Mouse (Mus musculus): ENCODE data around the gene Cic. TPM values are rescaled to one million over a fixed set of nuclear protein-coding genes. Genes with fewer than 3 reads are reported as not detected.
"Not testable (repeated sequence)": the region's sequence is repeated elsewhere in the genome, so short reads cannot be mapped to it uniquely, and the experiment has no call there.

Gene Cic
- polyA plus RNA-seq, 1 experiment from 2014 or later = 33.3 TPM

DNA sequence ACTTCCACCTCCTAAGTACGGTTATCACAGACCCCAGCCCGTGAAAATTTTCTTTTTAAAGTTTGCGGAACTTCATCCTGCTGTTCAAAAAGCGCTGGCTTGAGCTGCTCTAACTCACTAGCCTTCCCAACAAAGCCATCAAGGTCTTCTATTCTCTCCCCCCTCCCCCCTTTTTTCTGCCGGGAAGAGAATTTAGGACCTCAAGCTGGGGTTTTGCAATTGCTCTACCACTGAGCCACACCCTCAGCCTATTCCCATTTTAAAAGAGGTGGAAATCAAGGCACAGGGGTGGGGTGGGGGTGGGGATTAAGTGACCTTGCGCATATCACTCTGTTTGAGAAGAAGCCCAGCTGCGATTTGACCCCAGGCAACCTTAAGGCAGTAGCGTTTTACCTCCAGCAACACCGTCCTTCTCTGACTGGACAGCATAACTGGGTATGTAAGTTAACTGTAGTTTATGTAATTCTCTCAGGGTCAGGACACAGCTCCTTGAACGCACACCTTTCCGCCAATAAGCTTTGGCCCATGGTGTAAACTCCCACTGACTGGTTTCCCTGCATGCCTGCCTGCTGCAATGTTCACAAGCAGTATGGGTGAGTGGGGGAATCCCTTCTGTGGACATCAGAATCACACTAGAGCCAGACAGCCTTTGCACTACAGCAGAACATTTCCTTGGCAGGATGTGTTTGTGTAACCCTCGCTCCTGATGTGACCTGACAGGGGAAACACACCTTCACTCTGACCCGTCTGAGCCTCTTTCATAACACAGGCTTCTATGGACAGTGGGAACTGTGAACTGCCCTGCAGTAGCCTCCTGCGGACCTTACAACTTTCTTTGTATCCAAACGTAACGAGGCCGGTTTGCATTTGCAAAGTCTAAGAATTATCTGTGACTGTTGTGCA lies 3.3 kb upstream of the Cic start:
- H3K27me3 ChIP-seq (replicated peaks) = no peaks in the 10 kb centered on the region
- H3K4me1 ChIP-seq = peaks cover 12% of the 10 kb centered on the region
- WGBS = 24% methylated on average over 17 of the region's 17 CpGs
- H3K27ac ChIP-seq (replicated peaks) = no peak overlapping the region
- ATAC-seq (ENCODE audit: low FRiP score) = no peak
- no peaks in the 10 kb centered on the region for H3K36me3 ChIP-seq
- H3K4me3 ChIP-seq (replicated peaks) = no peak overlapping the region
- no peak overlapping the region for H3K9ac ChIP-seq (replicated peaks)
- H3K4me2 ChIP-seq = no peak overlapping the region
- no peaks in the 10 kb centered on the region for H3K9me3 ChIP-seq (replicated peaks)

DNA sequence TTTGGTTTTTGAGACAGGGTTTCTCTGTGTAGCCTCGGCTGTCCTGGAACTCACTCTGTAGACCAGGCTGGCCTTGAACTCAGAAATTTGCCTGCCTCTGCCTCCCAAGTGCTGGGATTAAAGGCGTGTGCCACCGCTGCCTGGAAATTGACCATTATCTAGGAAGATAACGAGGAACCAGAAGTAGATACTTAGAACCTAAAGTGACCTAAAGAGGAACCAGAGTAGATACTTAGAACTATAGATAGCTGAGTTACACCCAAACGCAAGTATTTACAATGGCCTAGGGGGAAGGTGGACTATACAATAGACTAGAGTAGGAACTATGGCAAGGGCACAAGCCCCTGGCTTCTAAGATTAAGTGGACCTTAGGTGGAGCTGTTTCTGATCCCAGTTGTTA lies 1.8 kb upstream of the Cic start:
- 89% methylated on average over 5 of the region's 5 CpGs for WGBS
- not testable (repeated sequence) for ATAC-seq (ENCODE audit: low FRiP score); H3K27ac ChIP-seq (replicated peaks)

DNA sequence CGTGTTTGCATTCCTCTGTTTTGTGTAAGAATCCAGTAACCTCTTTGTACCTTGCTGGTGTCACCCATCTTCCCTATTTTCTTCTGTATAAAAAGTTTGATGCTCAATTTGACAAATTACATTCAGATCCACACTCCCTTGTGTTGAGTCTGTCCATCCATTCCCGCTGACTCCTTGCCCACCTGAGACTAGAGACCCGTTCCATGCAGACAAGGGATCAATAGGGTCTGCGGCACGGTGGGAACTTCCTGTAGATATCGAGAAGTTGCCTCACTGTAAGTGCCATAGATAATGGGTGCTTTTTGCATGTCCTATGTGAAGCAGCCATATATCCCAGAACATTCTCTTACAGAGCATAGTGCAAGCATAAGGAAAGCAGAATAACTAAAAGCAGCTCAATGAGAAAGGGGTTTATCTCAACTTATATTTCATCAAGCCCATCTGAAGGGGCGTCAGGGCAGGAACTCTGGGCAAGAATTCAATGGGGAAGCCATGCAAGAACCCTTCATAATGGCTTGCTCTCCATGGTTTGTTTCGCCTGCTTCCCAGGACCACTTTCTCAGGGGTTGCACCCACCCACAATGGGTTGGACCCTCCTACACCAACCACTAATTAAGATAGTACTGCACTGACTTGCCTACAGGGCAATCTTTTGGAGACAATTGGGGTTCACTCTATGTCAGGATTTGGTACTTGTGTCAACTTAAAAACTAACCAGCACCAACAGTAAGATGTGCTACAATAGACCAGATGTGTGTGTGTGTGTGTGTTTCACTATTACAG lies 1.1 kb upstream of the Cic start:
- Histone ChIP-seq H3K27ac (replicated peaks) (no peak overlapping the region), H3K4me2 (peak overlapping the region; percentile 86), H3K4me3 (replicated peaks) (peak overlapping the region; percentile 69), H3K9me3 (replicated peaks) (no peaks in the 10 kb centered on the region), H3K4me1 (peaks cover 32% of the 10 kb centered on the region), H3K9ac (replicated peaks) (0 out of 2 replicates have a peak overlapping the region, but pooled peaks have one; percentile 37), H3K27me3 (replicated peaks) (no peaks in the 10 kb centered on the region), H3K36me3 (0 out of 2 replicates have a peak, but pooled peaks cover 3% of the 10 kb centered on the region)
- no peak for ATAC-seq (ENCODE audit: low FRiP score)
- 94% methylated on average over 8 of the region's 8 CpGs for WGBS

More for the DNA sequence above, 1.8 kb upstream of the Cic start:
- not testable (repeated sequence) for H3K36me3 ChIP-seq; H3K4me3 ChIP-seq (replicated peaks); H3K9me3 ChIP-seq (replicated peaks); H3K4me2 ChIP-seq; H3K27me3 ChIP-seq (replicated peaks); H3K9ac ChIP-seq (replicated peaks)
- peaks cover 26% of the 10 kb centered on the region for H3K4me1 ChIP-seq

DNA sequence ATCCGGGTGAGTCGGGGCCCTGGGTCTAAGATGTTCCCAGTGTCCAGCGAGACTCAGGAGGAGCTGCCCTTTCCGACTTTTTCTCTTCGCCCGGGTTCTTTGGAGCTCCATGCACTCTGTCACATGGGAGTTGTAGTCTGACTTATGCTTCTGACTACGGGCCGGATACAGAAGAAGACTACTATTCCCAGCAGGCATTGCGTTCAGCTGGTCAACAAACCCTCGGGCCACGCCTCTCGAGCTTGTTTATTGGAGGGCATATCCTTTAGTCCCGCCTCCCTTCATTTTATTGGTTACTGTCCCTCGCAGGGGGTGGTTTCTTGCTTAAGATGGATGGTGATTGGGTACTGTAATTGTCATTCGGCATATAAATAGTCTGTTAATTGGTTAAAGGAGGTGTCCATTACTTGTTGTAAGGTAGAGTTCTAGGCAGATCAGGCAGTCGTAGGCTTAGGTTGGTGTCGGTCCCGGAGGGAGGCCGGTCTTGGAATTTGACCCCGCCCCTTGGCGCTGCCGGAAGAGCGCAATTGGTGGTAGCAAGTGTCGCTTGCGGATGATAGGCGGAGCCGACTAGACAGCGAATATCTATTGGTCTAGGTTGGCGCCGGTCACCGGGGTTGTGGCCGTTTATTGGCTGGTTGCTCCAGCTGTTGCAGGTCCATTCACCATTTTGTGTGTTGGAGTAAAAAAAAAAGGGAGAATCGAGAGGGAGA lies 403 bp downstream of the Cic start:
- Histone ChIP-seq H3K9me3 (replicated peaks) (no peaks in the 10 kb centered on the region), H3K9ac (replicated peaks) (peak overlapping the region; percentile 78), H3K27me3 (replicated peaks) (no peaks in the 10 kb centered on the region), H3K4me2 (peak overlapping the region; percentile 86), H3K36me3 (peaks cover 18% of the 10 kb centered on the region), H3K4me1 (peaks cover 32% of the 10 kb centered on the region), H3K4me3 (replicated peaks) (peak overlapping the region; percentile 69), H3K27ac (replicated peaks) (peak overlapping the region; percentile 97)
- under 1% methylated on average over 33 of the region's 33 CpGs for WGBS
- ATAC-seq (ENCODE audit: low FRiP score) = peak; percentile 95

DNA sequence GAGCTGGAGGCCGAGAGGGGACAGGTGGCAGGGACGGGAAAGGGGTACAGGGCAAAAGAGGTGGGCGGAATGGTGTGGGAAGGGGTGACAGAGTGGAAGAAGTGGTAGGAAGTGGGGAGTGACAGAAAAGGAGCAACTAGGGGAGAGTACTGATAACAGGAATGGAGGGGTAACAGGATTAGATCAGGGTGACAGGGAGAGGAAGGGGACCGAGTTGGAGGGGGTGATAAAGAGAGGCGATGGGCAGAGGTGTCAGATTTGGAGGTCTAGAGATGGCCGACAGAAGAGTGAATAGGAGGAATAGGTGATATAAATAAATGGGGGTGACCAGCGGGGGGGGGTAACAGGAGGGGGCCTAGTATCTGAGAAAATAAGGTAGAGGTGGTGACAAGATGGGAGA lies 1.1 kb downstream of the Cic start:
- H3K27ac ChIP-seq (replicated peaks) = peak overlapping the region; percentile 90
- H3K9me3 ChIP-seq (replicated peaks) = no peaks in the 10 kb centered on the region
- peaks cover 38% of the 10 kb centered on the region for H3K4me1 ChIP-seq
- H3K27me3 ChIP-seq (replicated peaks) = no peaks in the 10 kb centered on the region
- H3K4me3 ChIP-seq (replicated peaks) = peak overlapping the region; percentile 69
- peaks cover 25% of the 10 kb centered on the region for H3K36me3 ChIP-seq
- no peak for ATAC-seq (ENCODE audit: low FRiP score)
- peak overlapping the region; percentile 78 for H3K9ac ChIP-seq (replicated peaks)
- WGBS = 5% methylated on average over 7 of the region's 7 CpGs
- peak overlapping the region; percentile 86 for H3K4me2 ChIP-seq

DNA sequence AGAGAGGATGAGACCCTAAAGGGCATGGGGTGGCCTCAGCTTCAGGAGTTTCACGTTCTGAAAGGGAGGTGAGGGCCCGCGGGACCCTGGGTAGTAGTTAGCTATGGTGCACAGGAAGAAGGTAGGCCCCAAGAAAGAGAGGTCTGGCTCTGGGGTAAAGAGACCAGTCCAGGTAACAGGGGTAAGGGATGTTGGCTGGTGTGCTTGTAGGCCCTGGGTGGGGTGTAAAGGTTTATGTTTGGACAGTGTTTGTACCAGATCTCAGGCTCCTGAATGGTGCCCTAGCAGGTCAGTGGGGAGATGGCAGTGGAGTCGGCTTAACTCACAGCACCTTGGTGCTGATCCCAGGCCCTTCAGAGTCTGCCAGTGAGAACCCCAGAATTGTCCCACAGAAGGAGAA lies 1.5 kb downstream of the Cic start:
- H3K4me1 ChIP-seq = peaks cover 42% of the 10 kb centered on the region
- no peaks in the 10 kb centered on the region for H3K27me3 ChIP-seq (replicated peaks)
- WGBS = 52% methylated on average over 4 of the region's 4 CpGs
- peak overlapping the region; percentile 78 for H3K9ac ChIP-seq (replicated peaks)
- peak overlapping the region; percentile 86 for H3K4me2 ChIP-seq
- peak overlapping the region; percentile 69 for H3K4me3 ChIP-seq (replicated peaks)
- H3K9me3 ChIP-seq (replicated peaks) = no peaks in the 10 kb centered on the region
- H3K27ac ChIP-seq (replicated peaks) = peak overlapping the region; percentile 90
- no peak for ATAC-seq (ENCODE audit: low FRiP score)
- H3K36me3 ChIP-seq = peaks cover 26% of the 10 kb centered on the region

DNA sequence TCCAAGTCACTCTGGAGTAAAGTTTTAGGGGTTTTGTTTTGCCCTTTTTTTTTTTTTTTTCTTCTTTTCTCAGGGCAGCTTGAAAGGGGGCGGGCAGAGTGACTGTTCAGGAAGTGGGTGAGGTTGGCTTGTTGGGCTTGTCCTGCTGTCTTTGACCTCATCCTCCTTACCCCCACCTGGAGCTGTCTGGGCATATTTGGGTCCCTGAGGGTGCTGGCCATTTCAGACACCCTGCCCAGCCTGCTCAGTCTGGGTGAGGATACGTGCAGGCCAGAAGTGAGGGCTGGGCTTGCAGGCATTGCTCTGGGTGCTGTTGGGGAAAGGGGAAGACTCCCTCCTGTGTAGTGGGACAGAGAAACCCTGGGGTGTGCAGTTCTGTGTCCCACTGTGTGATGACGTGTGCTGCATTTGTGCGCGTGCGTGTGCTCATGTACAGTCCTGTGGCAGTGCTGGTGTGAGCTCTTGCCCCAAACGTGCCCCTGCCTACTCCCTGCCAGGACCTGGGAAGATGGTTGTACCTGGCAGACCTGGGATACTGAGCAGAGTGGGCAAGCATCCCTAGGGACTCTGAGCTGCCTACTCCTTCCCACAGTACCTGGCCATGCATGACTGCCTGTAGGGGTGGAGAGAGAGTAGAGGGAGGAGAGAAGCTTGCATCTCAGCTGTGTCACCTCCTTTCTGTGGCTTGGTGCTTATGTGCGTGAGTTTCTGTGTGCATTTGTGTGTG lies 2.2 kb downstream of the Cic start:
- Histone ChIP-seq H3K27me3 (replicated peaks) (no peaks in the 10 kb centered on the region), H3K4me2 (peak overlapping the region; percentile 86), H3K4me3 (replicated peaks) (peak overlapping the region; percentile 69; the same call in 1 of the 2 replicates), H3K9ac (replicated peaks) (peak overlapping the region; percentile 78), H3K27ac (replicated peaks) (no peak overlapping the region), H3K36me3 (peaks cover 26% of the 10 kb centered on the region), H3K4me1 (peaks cover 49% of the 10 kb centered on the region), H3K9me3 (replicated peaks) (no peaks in the 10 kb centered on the region)
- WGBS = 85% methylated on average over 8 of the region's 8 CpGs
- ATAC-seq (ENCODE audit: low FRiP score) = no peak

DNA sequence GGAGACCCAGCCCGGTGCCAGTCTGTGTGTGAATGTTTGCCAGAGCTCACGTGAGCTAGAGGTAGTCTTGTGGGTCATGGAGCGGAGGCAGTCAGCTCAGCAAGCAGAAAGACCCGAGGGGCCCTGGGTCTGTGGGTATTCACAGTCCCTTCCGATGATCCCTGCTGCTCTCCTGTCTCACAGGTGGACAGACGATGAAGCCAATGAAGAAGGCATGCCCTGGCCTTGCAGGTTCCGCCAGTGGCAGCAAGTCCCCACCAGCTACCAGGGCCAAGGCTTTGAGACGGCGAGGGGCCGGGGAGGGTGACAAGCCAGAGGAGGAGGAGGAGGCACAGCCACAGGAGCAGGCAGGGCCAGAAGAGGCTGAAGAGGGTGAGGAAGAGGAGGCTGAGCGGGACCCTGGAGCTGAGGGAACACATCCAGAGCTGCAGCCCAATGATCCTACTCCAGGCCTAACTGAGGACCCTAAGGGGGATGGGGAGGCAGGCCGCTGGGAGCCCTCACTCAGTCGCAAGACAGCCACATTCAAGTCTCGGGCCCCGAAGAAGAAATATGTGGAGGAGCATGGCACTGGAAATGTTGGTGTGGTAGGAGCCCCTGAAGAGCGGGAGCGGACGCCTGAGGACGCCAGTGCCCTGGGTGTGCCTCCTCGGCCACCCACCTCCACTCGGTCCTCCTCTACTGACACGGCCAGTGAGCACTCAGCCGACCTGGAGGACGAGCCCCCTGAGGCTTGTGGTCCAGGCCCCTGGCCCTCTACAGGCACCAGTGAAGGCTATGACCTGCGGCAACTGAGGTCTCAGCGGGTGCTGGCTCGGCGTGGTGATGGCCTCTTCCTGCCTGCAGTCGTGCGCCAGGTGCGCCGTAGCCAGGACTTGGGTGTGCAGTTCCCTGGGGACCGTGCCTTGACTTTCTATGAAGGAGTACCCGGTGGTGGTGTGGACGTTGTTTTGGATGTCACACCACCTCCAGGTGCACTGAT lies 3.4 kb downstream of the Cic start:
- Histone ChIP-seq H3K27ac (replicated peaks) (no peak overlapping the region), H3K4me2 (peak overlapping the region; percentile 86; the same call in 1 of the 2 replicates), H3K36me3 (peaks cover 29% of the 10 kb centered on the region), H3K9me3 (replicated peaks) (no peaks in the 10 kb centered on the region), H3K9ac (replicated peaks) (0 out of 2 replicates have a peak overlapping the region, but pooled peaks have one; percentile 10), H3K27me3 (replicated peaks) (no peaks in the 10 kb centered on the region), H3K4me3 (replicated peaks) (no peak overlapping the region), H3K4me1 (peaks cover 62% of the 10 kb centered on the region)
- WGBS = 92% methylated on average over 35 of the region's 35 CpGs
- no peak for ATAC-seq (ENCODE audit: low FRiP score)

DNA sequence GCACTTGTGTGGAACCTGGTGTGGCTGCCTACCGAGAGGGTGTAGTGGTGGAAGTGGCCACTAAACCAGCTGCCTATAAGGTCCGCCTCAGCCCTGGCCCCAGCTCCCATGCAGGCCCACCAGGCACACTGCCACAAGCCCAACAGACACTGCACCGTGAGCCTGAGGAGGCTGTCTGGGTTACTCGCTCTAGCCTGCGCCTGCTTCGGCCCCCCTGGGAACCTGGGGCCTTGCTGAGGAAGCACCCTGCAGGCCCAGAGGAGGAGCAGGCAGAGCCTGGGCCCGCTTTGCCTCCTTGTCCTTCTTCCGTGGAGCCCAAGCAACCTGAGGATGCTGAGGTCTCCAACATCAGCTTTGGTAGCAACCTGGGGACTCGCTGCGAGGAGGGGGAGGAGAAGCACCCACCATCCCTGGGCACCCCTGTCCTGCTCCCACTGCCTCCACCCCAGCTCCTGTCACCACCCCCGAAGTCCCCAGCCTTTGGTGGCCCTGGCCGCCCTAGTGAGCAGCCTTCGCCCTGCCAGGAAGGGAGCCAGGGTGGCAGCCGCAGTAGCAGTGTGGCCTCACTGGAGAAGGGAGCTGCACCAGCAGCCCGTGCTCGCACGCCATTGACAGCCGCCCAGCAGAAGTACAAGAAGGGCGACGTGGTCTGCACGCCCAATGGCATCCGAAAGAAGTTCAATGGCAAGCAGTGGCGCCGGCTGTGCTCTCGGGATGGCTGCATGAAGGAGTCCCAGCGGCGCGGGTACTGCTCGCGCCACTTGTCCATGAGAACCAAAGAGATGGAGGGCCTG lies 4.3 kb downstream of the Cic start:
- Histone ChIP-seq H3K36me3 (peaks cover 29% of the 10 kb centered on the region), H3K9ac (replicated peaks) (no peak overlapping the region), H3K4me3 (replicated peaks) (no peak overlapping the region), H3K9me3 (replicated peaks) (no peaks in the 10 kb centered on the region), H3K27ac (replicated peaks) (no peak overlapping the region), H3K27me3 (replicated peaks) (no peaks in the 10 kb centered on the region), H3K4me1 (peaks cover 67% of the 10 kb centered on the region), H3K4me2 (no peak overlapping the region)
- 90% methylated on average over 30 of the region's 30 CpGs for WGBS
- no peak for ATAC-seq (ENCODE audit: low FRiP score)
